Mouse (Mus musculus): ENCODE measurements around the gene Dync1li1. TPM values are rescaled to one million over a fixed set of nuclear protein-coding genes. Genes with fewer than 3 reads are reported as not detected.
"Not testable (repeated sequence)": the region's sequence is repeated elsewhere in the genome, so short reads cannot be mapped to it uniquely, and the experiment has no call there.

Dync1li1 gene
- polyA plus RNA-seq, 1 experiment from 2014 or later = 49.9 TPM

- Histone ChIP-seq H3K9ac (peak overlapping the region; percentile 88), H3K27me3 (ENCODE audit: insufficient read depth, low read length) (no peaks in the 10 kb centered on the region), H3K36me3 (ENCODE audit: insufficient read depth) (peaks cover 25% of the 10 kb centered on the region), H3K9me3 (ENCODE audit: low read depth, low read length) (no peaks in the 10 kb centered on the region), H3K27ac (ENCODE audit: low read depth) (no peak overlapping the region), H3K4me2 (peak overlapping the region; percentile 92), H3K4me1 (ENCODE audit: insufficient read depth) (peaks cover 13% of the 10 kb centered on the region; the same call in 1 of the 2 replicates), H3K4me3 (ENCODE audit: low read depth, low read length) (peak overlapping the region; percentile 93)
- WGBS = 14% methylated on average over 10 of the region's 10 CpGs
- no peak for ATAC-seq (ENCODE audit: insufficient read depth)
- peak; percentile 38 for DNase-seq
- no peak for TF ChIP-seq CTCF (IDR thresholded peaks at IDR 0.05; ENCODE audit: low read depth)
These were observed 1.6 kb downstream of the Dync1li1 start for GRCm38 (mm10) chr9:114690119-114690601.

- no peaks in the 10 kb centered on the region for H3K27me3 ChIP-seq (ENCODE audit: insufficient read depth, low read length)
- no peak overlapping the region for H3K9ac ChIP-seq
- no peak for DNase-seq
- H3K27ac ChIP-seq (ENCODE audit: low read depth) = no peak overlapping the region
- no peak overlapping the region for H3K4me2 ChIP-seq
- H3K4me1 ChIP-seq (ENCODE audit: insufficient read depth) = peaks cover 13% of the 10 kb centered on the region; the same call in 1 of the 2 replicates
- no peak for TF ChIP-seq CTCF (IDR thresholded peaks at IDR 0.05; ENCODE audit: low read depth)
- no peaks in the 10 kb centered on the region for H3K9me3 ChIP-seq (ENCODE audit: low read depth, low read length)
- no peak overlapping the region for H3K4me3 ChIP-seq (ENCODE audit: low read depth, low read length)
- no peak for ATAC-seq (ENCODE audit: insufficient read depth)
- peaks cover 25% of the 10 kb centered on the region for H3K36me3 ChIP-seq (ENCODE audit: insufficient read depth)
These were observed 2.5 kb downstream of the Dync1li1 start for GRCm38 (mm10) chr9:114691112-114691511.

GRCm38 (mm10) chr9:114695662-114696061 is 7.1 kb downstream of the Dync1li1 start:
- 99% methylated on average over 8 of the region's 8 CpGs for WGBS
- peaks cover 32% of the 10 kb centered on the region for H3K36me3 ChIP-seq (ENCODE audit: insufficient read depth)
- ATAC-seq (ENCODE audit: insufficient read depth) = not testable (repeated sequence)

GRCm38 (mm10) chr9:114697072-114697471 is 8.5 kb downstream of the Dync1li1 start:
- no peak for ATAC-seq (ENCODE audit: insufficient read depth)
- H3K9me3 ChIP-seq (ENCODE audit: low read depth, low read length) = no peaks in the 10 kb centered on the region

More at GRCm38 (mm10) chr9:114695662-114696061, 7.1 kb downstream of the Dync1li1 start:
- H3K4me2 ChIP-seq; H3K27me3 ChIP-seq (ENCODE audit: insufficient read depth, low read length); H3K9ac ChIP-seq; H3K9me3 ChIP-seq (ENCODE audit: low read depth, low read length); DNase-seq; H3K4me3 ChIP-seq (ENCODE audit: low read depth, low read length); H3K4me1 ChIP-seq (ENCODE audit: insufficient read depth); H3K27ac ChIP-seq (ENCODE audit: low read depth): not testable (repeated sequence)

GRCm38 (mm10) chr9:114697926-114698325 is 9.3 kb downstream of the Dync1li1 start:
- no peak for TF ChIP-seq CTCF (IDR thresholded peaks at IDR 0.05; ENCODE audit: low read depth)
- no peak overlapping the region for H3K9ac ChIP-seq
- ATAC-seq (ENCODE audit: insufficient read depth) = no peak
- WGBS = 91% methylated on average over 5 of the region's 5 CpGs
- H3K9me3 ChIP-seq (ENCODE audit: low read depth, low read length) = no peaks in the 10 kb centered on the region
- H3K4me2 ChIP-seq = no peak overlapping the region
- DNase-seq = no peak
- H3K27ac ChIP-seq (ENCODE audit: low read depth) = no peak overlapping the region
- H3K4me3 ChIP-seq (ENCODE audit: low read depth, low read length) = no peak overlapping the region
- H3K4me1 ChIP-seq (ENCODE audit: insufficient read depth) = no peaks in the 10 kb centered on the region
- no peaks in the 10 kb centered on the region for H3K27me3 ChIP-seq (ENCODE audit: insufficient read depth, low read length)
- H3K36me3 ChIP-seq (ENCODE audit: insufficient read depth) = peaks cover 20% of the 10 kb centered on the region

More at GRCm38 (mm10) chr9:114697072-114697471, 8.5 kb downstream of the Dync1li1 start:
- Histone ChIP-seq H3K9ac (no peak overlapping the region), H3K27ac (ENCODE audit: low read depth) (no peak overlapping the region), H3K36me3 (ENCODE audit: insufficient read depth) (peaks cover 28% of the 10 kb centered on the region), H3K4me2 (no peak overlapping the region), H3K27me3 (ENCODE audit: insufficient read depth, low read length) (no peaks in the 10 kb centered on the region), H3K4me1 (ENCODE audit: insufficient read depth) (no peaks in the 10 kb centered on the region), H3K4me3 (ENCODE audit: low read depth, low read length) (no peak overlapping the region)
- WGBS = 91% methylated on average over 4 of the region's 4 CpGs
- no peak for TF ChIP-seq CTCF (IDR thresholded peaks at IDR 0.05; ENCODE audit: low read depth)
- DNase-seq = no peak

GRCm38 (mm10) chr9:114699262-114699661 is 10.7 kb downstream of the Dync1li1 start:
- DNase-seq = no peak
- Histone ChIP-seq H3K4me2 (no peak overlapping the region), H3K4me3 (ENCODE audit: low read depth, low read length) (no peak overlapping the region), H3K4me1 (ENCODE audit: insufficient read depth) (no peaks in the 10 kb centered on the region), H3K27me3 (ENCODE audit: insufficient read depth, low read length) (no peaks in the 10 kb centered on the region), H3K9me3 (ENCODE audit: low read depth, low read length) (no peaks in the 10 kb centered on the region), H3K27ac (ENCODE audit: low read depth) (no peak overlapping the region), H3K9ac (no peak overlapping the region), H3K36me3 (ENCODE audit: insufficient read depth) (peaks cover 13% of the 10 kb centered on the region)
- WGBS = 73% methylated on average over 6 of the region's 6 CpGs
- no peak for ATAC-seq (ENCODE audit: insufficient read depth)
- TF ChIP-seq CTCF (IDR thresholded peaks at IDR 0.05; ENCODE audit: low read depth) = no peak

- Histone ChIP-seq H3K27ac (ENCODE audit: low read depth) (no peak overlapping the region), H3K4me3 (ENCODE audit: low read depth, low read length) (no peak overlapping the region), H3K36me3 (ENCODE audit: insufficient read depth) (peaks cover 10% of the 10 kb centered on the region), H3K27me3 (ENCODE audit: insufficient read depth, low read length) (no peaks in the 10 kb centered on the region), H3K9ac (no peak overlapping the region), H3K4me2 (no peak overlapping the region), H3K9me3 (ENCODE audit: low read depth, low read length) (no peaks in the 10 kb centered on the region), H3K4me1 (ENCODE audit: insufficient read depth) (no peaks in the 10 kb centered on the region)
- 91% methylated on average over 14 of the region's 16 CpGs for WGBS
- DNase-seq = no peak
- TF ChIP-seq CTCF (IDR thresholded peaks at IDR 0.05; ENCODE audit: low read depth) = no peak
- no peak for ATAC-seq (ENCODE audit: insufficient read depth)
These were observed 11.5 kb downstream of the Dync1li1 start for GRCm38 (mm10) chr9:114699882-114700665.
